Mouse (Mus musculus): ENCODE results near the gene Trdn. TPM values are rescaled to one million over a fixed set of nuclear protein-coding genes. Genes with fewer than 3 reads are reported as not detected.

Trdn gene
- polyA plus RNA-seq, 1 experiment from 2014 or later: not detected

DNA sequence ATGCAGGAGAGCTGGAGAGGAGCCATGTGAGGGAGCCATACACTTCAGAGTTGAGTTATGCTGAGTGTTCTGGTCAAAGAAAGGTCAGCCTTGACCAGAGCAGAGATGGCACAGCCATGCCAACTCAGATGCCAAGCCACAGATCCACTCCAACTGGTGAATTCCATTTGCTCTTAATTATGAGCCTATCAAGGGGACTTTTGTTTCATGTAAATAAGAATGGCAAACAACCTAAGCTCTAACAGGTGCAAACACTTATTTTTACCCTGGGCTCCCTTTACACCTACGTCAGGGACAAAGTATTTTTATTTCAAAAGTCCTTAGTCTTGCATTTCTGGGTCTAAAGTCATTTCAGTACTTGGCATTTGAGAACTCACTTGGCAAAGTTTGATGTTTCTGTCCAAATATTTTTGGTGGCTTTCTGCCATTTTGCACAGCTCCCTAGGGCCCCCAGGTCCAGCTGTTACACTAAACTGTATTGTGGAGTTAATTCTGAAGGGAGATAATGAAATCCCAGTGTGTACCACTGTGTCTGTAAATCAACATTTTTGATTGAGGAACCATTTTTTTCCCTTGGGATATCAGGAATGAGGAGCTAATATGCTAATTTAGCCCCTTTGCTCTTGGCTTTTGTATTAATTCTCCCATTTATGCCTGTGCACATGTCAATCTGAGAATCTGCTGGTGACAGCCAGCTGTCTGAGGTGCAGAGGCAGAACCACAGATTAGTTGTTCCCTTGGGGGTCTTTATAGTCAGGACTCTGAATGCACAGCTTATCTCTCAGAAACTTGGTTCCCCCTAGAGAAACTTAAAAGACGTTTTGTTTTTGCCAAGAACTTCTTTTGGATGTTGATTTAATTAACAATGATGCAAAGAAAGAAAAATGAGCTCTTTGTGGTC, 99.6 kb downstream of the Trdn start:
- no peak overlapping the region for H3K4me3 ChIP-seq
- no peak for ATAC-seq
- no peak overlapping the region for H3K9ac ChIP-seq
- H3K4me2 ChIP-seq: no peak overlapping the region
- no peak overlapping the region for H3K27ac ChIP-seq
- H3K36me3 ChIP-seq: no peaks in the 10 kb centered on the region
- no peaks in the 10 kb centered on the region for H3K27me3 ChIP-seq (replicated peaks)
- H3K9me3 ChIP-seq (replicated peaks): no peaks in the 10 kb centered on the region
- WGBS (ENCODE audit: insufficient replicate concordance): 37% methylated on average over 2 of the region's 2 CpGs
- H3K4me1 ChIP-seq: no peaks in the 10 kb centered on the region

GRCm38 (mm10) chr10:33189031-33189430, 108.7 kb downstream of the Trdn start:
- Histone ChIP-seq H3K4me3 (no peak overlapping the region), H3K9ac (no peak overlapping the region), H3K27me3 (replicated peaks) (no peaks in the 10 kb centered on the region), H3K4me1 (no peaks in the 10 kb centered on the region), H3K36me3 (no peaks in the 10 kb centered on the region), H3K9me3 (replicated peaks) (no peaks in the 10 kb centered on the region), H3K27ac (no peak overlapping the region), H3K4me2 (no peak overlapping the region)
- no peak for ATAC-seq
- WGBS (ENCODE audit: insufficient replicate concordance): 48% methylated on average over 1 of the region's 1 CpGs

- Histone ChIP-seq H3K4me2 (no peak overlapping the region), H3K27ac (no peak overlapping the region), H3K4me1 (no peaks in the 10 kb centered on the region), H3K27me3 (replicated peaks) (no peaks in the 10 kb centered on the region), H3K9me3 (replicated peaks) (no peaks in the 10 kb centered on the region), H3K9ac (no peak overlapping the region), H3K4me3 (no peak overlapping the region), H3K36me3 (no peaks in the 10 kb centered on the region)
- WGBS (ENCODE audit: insufficient replicate concordance): 26% methylated on average over 1 of the region's 1 CpGs
- no peak for ATAC-seq
Measured at GRCm38 (mm10) chr10:33195919-33196318, 115.6 kb downstream of the Trdn start.

GRCm38 (mm10) chr10:33198257-33198656, 117.9 kb downstream of the Trdn start:
- no peak for ATAC-seq
- WGBS (ENCODE audit: insufficient replicate concordance): 41% methylated on average over 1 of the region's 1 CpGs
- H3K4me3 ChIP-seq: no peak overlapping the region
- no peaks in the 10 kb centered on the region for H3K36me3 ChIP-seq
- no peaks in the 10 kb centered on the region for H3K9me3 ChIP-seq (replicated peaks)
- H3K4me1 ChIP-seq: no peaks in the 10 kb centered on the region
- H3K27ac ChIP-seq: no peak overlapping the region
- no peak overlapping the region for H3K4me2 ChIP-seq
- no peak overlapping the region for H3K9ac ChIP-seq
- no peaks in the 10 kb centered on the region for H3K27me3 ChIP-seq (replicated peaks)

DNA sequence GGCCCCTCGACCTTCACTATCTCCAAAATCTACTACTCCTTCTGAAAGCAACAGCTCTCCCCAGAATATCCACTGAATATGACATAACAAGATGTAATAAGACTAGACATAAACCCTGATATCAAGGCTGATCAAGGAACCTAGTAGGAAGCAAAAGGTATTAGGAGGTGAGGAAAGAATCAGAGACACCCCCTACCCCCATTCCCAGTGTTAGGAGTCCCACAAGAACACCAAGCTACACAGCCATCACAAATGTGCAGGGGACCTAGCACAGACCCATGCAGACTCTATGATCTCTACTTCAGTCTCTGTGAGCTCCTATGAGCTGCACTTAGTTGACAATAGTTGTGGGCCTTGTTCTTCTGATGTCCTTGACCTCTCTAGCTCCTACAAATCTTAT, 130.1 kb downstream of the Trdn start:
- ATAC-seq: no peak
- Histone ChIP-seq H3K9ac (no peak overlapping the region), H3K27me3 (replicated peaks) (no peaks in the 10 kb centered on the region), H3K9me3 (replicated peaks) (no peaks in the 10 kb centered on the region), H3K4me3 (no peak overlapping the region), H3K4me1 (no peaks in the 10 kb centered on the region), H3K27ac (no peak overlapping the region), H3K4me2 (no peak overlapping the region), H3K36me3 (no peaks in the 10 kb centered on the region)
- WGBS (ENCODE audit: insufficient replicate concordance): 33% methylated on average over 1 of the region's 1 CpGs

- H3K4me2 ChIP-seq: no peak overlapping the region
- no peak overlapping the region for H3K9ac ChIP-seq
- no peaks in the 10 kb centered on the region for H3K36me3 ChIP-seq
- no peaks in the 10 kb centered on the region for H3K4me1 ChIP-seq
- H3K9me3 ChIP-seq (replicated peaks): no peaks in the 10 kb centered on the region
- WGBS (ENCODE audit: insufficient replicate concordance): 65% methylated on average over 1 of the region's 1 CpGs
- no peaks in the 10 kb centered on the region for H3K27me3 ChIP-seq (replicated peaks)
- H3K27ac ChIP-seq: no peak overlapping the region
- no peak overlapping the region for H3K4me3 ChIP-seq
- no peak for ATAC-seq
Measured at GRCm38 (mm10) chr10:33253911-33254310, 173.6 kb downstream of the Trdn start.

- H3K27ac ChIP-seq: no peak overlapping the region
- WGBS (ENCODE audit: insufficient replicate concordance): 31% methylated on average over 1 of the region's 1 CpGs
- no peaks in the 10 kb centered on the region for H3K36me3 ChIP-seq
- H3K9me3 ChIP-seq (replicated peaks): no peaks in the 10 kb centered on the region
- no peaks in the 10 kb centered on the region for H3K4me1 ChIP-seq
- no peak overlapping the region for H3K4me2 ChIP-seq
- no peak overlapping the region for H3K4me3 ChIP-seq
- no peak overlapping the region for H3K9ac ChIP-seq
- no peak for ATAC-seq
- no peaks in the 10 kb centered on the region for H3K27me3 ChIP-seq (replicated peaks)
Measured at GRCm38 (mm10) chr10:33256202-33256601, 175.8 kb downstream of the Trdn start.

DNA sequence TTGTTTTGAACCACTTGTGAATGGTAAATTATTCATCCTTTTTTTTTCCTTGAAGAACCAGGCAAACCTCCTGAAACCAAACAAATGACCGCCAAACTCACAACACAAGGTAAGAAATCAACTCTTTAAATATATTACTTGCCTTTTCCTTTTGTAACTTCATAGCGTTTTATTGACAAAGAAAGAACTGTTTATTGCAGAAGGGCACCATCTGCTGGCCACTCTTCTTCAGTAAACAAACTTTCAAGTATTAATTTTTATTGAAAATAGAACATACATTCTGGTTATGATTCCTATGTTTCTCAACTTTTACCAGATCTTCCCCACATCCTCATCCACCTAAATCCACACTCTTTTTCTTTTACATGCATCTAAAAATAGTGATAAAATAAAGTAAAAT, 224.6 kb downstream of the Trdn start:
- Histone ChIP-seq H3K4me3 (no peak overlapping the region), H3K27ac (no peak overlapping the region), H3K27me3 (replicated peaks) (no peaks in the 10 kb centered on the region), H3K9me3 (replicated peaks) (0 out of 2 replicates have a peak, but pooled peaks cover 3% of the 10 kb centered on the region), H3K36me3 (no peaks in the 10 kb centered on the region), H3K4me2 (no peak overlapping the region), H3K9ac (no peak overlapping the region), H3K4me1 (no peaks in the 10 kb centered on the region)
- 35% methylated on average over 2 of the region's 2 CpGs for WGBS (ENCODE audit: insufficient replicate concordance)
- ATAC-seq: no peak

DNA sequence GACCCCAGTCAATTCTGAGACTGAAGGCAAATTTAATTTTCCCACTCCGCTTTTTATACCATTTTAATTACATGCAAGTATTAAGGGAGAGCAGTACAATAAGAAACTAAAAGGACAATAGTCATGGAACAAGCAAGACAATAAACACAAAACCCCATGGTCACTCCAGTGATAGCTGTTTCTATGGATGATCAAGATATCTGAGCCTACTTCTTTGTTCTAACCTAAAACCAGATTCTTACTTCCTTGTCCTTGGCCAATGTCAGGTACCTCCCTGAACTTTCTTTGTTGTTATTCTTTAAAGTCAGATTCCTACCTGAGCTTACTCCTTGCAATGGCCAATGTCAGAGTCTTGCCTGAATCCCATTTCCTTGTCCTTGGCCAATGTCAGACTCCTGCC, 272.7 kb downstream of the Trdn start:
- no peak overlapping the region for H3K9ac ChIP-seq
- H3K4me2 ChIP-seq: no peak overlapping the region
- H3K9me3 ChIP-seq (replicated peaks): no peaks in the 10 kb centered on the region
- H3K4me1 ChIP-seq: no peaks in the 10 kb centered on the region
- no peak overlapping the region for H3K27ac ChIP-seq
- H3K4me3 ChIP-seq: no peak overlapping the region
- no peaks in the 10 kb centered on the region for H3K36me3 ChIP-seq
- ATAC-seq: no peak
- WGBS (ENCODE audit: insufficient replicate concordance): 58% methylated on average over 1 of the region's 1 CpGs
- H3K27me3 ChIP-seq (replicated peaks): no peaks in the 10 kb centered on the region

GRCm38 (mm10) chr10:33366521-33366920, 286.2 kb downstream of the Trdn start:
- no peaks in the 10 kb centered on the region for H3K27me3 ChIP-seq (replicated peaks)
- no peak for ATAC-seq
- H3K27ac ChIP-seq: no peak overlapping the region
- no peaks in the 10 kb centered on the region for H3K36me3 ChIP-seq
- H3K4me2 ChIP-seq: no peak overlapping the region
- no peaks in the 10 kb centered on the region for H3K9me3 ChIP-seq (replicated peaks)
- no peaks in the 10 kb centered on the region for H3K4me1 ChIP-seq
- H3K9ac ChIP-seq: no peak overlapping the region
- H3K4me3 ChIP-seq: no peak overlapping the region

DNA sequence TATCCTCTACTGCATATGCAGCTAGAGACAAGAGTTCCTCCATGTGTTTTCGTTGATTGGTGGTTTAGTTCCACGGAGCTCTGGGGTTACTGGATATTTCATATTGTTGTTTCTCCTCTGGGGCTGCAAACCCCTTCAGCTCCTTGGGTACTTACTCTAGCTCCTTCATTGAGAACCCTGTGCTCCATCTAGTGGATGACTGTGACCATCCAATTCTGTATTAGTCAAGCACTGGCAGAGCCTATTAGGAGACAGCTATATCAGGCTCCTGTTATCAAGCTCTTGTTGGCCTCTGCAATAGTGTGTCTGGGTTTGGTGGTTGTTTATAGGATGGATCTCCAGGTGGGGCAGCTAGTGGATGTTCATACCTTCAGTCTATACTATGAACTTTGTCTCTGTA, 290.2 kb downstream of the Trdn start:
- Histone ChIP-seq H3K4me3 (no peak overlapping the region), H3K4me2 (no peak overlapping the region), H3K9me3 (replicated peaks) (no peaks in the 10 kb centered on the region), H3K27me3 (replicated peaks) (no peaks in the 10 kb centered on the region), H3K4me1 (no peaks in the 10 kb centered on the region), H3K27ac (no peak overlapping the region), H3K36me3 (no peaks in the 10 kb centered on the region), H3K9ac (no peak overlapping the region)
- WGBS (ENCODE audit: insufficient replicate concordance): 54% methylated on average over 2 of the region's 2 CpGs
- ATAC-seq: no peak

DNA sequence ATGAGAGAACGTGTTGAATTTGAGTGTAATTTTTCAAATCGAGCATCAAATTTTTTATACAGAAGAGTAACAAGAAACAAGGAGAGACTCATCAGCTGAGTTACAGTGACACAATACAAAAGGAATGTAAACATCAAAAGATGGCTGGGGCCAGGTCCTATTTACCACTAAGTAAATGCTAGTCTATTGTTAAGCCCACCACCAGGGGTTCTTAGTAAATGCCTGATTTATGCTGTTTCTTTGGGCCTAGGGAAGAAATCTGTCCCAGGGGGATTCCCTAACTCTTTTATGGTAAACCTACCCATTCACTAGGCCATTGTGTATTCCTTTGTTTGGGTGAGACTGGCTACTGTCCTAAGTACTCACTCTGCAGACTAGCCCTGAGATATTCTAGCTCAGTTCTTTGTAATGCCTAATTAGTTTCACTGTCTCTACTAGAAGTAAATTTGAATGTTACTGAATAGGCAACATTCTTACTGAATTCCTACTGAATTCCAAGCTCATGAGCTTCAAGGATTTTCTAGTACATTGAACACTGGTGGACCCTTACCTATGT, 295.2 kb downstream of the Trdn start:
- 49% methylated on average over 2 of the region's 2 CpGs for WGBS (ENCODE audit: insufficient replicate concordance)
- Histone ChIP-seq H3K9ac (no peak overlapping the region), H3K27me3 (replicated peaks) (no peaks in the 10 kb centered on the region), H3K36me3 (no peaks in the 10 kb centered on the region), H3K4me2 (no peak overlapping the region), H3K9me3 (replicated peaks) (no peaks in the 10 kb centered on the region), H3K4me1 (no peaks in the 10 kb centered on the region), H3K4me3 (no peak overlapping the region), H3K27ac (no peak overlapping the region)
- ATAC-seq: no peak

Measured in liver, embryonic 12.5 days (tissue).